Mouse (Mus musculus): Measurements from ENCODE around the gene Cr1l.
A peak's percentile ranks its signal among the peaks of the same experiment; 100 is the strongest.

The Cr1l gene

DNA sequence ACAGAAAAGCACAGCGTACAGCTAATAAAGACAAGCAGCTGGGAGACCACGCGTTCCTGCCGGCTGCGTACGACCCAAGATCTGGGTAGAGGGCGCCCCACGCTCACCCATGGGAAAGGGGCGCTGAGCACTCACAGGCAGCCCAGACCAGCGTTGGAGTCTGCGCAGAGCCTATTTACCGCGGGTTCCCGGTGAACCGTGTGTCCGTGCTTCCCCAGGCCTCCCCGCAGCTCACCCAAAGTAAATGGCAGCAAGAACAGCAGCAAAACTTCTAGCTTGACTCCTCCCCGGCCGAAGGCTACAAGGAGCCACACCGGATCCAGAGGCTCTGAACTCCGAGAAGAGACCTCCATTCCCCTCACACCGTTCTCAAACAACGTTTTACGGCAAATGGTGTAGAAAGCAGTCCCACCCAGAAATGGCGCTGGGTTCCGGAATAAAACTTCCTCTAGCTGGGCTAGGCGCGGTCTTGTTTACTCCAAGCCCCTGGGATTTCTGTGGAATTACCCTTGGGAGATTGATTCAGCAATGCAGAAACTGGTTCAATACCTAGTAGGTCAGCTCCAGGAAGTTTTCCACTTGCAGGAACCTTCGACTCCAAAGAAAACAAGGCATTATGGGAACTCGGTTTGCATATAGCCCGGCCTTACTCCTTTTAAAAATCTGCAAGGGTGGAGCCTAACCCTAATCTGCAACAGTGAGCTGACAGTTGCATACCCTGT lies at the start of gene Cr1l:
Gene Cr1l, minus strand, starts transcription at position 634 of the 722 bp plus-strand sequence.
- peak; percentile 89 to 90 for DNase-seq (ENCODE audit: low spot score in 2 of 2)

DNA sequence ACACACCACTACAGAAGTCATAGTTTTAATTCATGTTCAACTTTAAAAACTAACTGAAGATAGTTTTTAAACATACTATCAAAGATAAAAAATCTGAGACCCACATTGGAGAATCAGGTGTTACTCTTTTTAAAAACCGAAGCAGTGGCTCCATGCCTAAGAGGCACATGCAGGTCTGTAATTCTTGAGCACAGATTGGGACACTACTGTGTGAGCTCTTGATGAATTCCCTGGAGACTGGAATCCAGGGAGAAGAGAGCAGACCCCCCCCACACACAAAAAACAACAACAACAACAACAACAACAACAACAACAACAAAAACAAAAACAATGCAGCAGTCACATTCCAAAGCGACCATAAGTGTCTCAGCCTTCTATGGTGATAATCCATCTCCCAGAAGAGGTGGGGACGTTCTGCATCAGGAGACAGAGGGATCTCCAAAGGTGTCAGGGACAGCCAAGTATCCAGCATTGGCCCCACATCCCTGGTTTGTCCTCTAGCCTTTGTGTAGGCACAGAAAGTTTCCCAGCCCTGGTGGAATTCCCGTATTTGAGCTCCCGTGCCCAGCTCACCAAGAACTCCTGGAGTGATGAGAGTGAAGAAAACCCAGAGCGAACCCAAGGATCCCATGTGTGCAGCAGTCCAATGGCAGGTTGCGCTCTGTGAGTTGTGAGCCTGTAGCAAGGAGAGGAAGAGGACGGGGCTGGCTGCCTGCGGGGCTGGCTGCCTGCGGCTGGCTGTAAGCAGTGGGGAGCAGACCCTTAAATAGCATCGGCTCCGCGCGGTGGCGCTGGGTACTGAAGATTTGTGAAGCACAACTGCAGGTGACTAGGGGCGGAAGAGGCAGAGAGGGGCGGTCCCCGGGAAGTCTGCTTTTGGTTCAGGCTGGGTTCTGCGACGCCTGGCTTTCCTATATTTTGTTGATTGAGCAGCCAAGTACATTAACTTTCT lies 44.9 kb upstream of the Cr1l start, which contains the start of gene Cr2:
Gene Cr2, minus strand, starts transcription at position 737 of the 952 bp plus-strand sequence.
- DNase-seq (ENCODE audit: low spot score in 2 of 2), result peak; percentile 9 to 21

DNA sequence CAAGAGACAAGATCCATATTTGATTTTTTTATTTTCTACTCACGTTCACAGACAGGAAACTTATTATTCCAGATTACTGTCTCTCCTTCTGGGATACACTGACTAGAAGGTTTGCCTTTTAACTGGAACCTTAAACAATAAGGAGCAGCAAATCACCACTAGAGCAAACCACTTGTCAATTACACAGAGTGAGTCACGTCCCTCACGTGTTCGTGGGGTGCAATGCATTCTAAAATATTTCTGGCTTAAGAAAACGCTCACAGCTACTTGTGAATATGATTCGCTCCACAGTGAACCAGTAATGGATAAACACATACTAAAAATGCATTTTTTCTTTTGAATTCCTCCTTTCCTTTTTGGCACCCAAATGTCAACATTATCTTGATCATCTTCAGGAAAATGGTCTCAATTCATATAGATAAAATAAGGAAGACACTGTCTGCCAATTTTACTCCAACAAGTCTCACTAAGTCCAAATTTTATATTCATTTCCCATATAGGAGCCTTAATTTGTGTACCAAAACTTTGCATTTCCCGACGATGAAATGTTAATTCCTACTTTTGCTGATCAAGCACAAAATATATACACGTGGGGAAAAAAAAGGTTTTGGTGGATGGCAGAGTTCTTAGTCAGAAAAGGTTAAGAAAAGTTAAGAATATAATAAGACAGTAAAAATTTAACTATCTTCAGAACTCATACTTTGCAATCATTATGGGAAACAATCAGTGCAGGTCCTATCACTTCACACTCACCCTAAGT lies 33.8 kb upstream of the Cr1l start:
- DNase-seq (ENCODE audit: low spot score in 2 of 2), result no peak

DNA sequence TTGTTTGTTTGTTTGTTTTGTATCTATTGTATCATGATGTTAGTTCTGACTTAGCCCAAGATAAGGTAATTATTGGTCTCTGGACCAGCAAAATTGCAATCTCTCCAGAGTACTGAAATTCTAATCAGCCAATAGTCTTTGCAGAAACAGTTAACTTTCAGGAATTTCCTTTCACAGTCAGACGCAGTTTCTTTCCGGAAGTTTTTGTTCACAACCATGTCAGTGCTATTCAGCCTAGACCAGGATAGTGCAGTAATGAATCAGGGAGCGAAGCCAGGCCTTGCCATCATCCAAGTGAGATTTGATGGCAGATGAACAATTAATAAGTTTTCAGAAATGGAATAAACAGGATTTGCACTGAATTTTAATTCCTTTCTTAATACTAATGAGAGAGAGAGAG lies 684 bp upstream of the Cr1l start:
- DNase-seq (ENCODE audit: low spot score in 2 of 2), result peak; percentile 30

DNA sequence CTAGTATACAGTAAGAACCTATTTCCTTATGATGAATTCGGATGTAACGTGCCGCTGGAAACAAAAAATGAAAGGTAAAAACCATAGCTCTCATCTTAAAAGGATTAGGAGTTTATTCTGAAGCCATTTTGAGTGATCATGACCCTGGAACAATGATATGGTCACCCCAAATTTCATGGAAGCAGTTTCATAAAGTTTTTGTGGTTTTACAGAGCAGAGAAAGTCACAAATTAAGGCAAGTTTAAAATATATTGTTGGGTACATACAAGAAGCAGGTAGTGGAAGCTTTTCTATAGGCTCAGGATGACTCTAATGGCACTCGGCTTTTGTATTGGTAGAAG lies 259 bp upstream of the Cr1l start:
- DNase-seq (ENCODE audit: low spot score in 2 of 2), result no peak

DNA sequence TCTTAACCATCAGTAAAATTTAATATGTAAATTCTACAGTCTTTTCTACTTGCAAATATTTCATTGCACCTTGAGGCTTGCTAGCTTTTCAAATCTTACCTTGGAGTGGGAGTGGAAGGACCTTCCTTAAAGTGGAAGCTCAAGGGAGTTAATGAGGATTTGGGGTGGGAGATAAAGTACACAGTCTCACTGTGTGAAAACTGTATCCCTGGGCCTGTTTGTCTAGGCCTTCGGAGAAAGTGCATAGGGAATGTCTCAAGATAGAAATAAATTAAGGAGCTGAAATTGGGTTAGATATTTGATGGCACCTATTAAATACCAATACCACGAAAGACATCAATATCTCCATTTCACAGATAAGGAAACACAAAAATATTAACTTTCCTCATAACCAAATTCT lies 907 bp downstream of the Cr1l start:
- DNase-seq (ENCODE audit: low spot score in 2 of 2), result no peak

DNA sequence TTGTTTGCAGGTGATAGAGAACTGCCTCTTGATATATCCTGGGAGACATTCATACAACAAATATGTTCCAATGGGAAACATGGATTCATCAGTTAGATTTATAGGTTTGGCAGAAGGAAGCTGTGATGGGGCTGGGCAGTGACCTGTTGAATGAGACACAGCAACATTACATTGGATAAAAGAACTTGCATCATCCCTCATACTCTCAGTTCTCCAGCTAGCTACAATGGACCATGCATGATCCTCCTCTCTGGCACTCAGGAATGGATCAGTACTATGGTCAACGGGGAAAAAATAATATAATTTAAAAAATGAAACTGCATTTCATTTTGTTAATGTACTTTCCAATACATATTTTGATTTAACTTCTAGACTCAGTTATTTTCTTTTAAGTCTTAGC lies 1.5 kb downstream of the Cr1l start:
- DNase-seq (ENCODE audit: low spot score in 2 of 2), result no peak

DNA sequence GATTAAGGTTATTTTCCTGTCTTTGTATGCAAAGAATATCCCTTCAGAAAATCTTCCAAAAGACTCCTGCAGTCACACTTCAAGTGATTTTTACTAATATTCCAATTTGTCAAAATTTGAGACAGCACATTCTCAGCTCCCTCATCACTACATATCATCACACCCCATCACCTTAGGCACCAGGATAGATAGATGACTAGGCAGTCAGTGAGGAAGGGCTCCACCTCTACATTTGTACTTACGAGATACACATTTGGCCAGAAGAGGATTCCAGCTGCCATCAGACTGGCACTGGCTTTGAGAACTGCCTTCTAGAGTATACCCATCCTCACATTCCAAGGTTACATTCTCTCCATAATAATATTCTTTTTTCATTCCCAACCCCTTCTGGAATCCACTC lies 17.0 kb downstream of the Cr1l start:
- DNase-seq (ENCODE audit: low spot score in 2 of 2), result no peak

DNA sequence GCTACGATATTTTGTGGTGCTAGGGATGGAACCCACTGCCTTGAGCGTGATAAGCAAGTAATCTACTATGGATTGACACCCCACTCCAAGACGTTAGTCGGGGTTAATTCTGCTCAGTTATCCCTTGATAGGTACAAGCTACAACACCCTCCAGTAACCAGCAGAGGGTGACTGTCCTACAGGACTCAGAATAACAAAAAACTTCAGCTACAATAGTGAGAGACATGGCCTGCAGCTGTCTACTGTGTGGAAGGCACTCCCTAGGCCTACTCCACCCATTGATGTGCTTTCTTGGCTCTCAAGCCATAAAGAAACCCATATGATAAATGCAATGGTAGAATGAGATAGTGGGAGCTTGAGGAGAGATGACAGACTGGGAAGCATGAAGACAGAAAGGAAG lies 17.8 kb downstream of the Cr1l start:
- DNase-seq (ENCODE audit: low spot score in 2 of 2), result no peak

DNA sequence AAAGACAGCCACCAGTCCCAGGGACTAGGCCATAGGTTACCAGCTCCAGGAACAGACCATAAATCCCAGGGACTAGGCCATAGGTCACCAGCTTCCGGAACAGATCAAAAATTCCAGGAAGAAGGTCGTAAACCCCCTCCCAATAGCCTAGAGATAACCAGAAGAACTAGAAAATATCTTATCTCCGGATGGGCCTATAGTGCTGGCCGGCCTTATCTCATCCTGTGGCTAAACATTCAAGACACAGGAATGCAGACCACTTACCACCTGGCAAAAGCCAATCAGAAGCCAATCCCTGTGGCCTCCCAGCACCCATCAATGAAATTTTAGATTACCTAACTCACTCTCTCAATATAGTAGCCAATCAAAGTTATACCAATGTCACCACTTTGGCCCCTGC lies 30.7 kb downstream of the Cr1l start:
- no peak for DNase-seq (ENCODE audit: low spot score in 2 of 2)

DNA sequence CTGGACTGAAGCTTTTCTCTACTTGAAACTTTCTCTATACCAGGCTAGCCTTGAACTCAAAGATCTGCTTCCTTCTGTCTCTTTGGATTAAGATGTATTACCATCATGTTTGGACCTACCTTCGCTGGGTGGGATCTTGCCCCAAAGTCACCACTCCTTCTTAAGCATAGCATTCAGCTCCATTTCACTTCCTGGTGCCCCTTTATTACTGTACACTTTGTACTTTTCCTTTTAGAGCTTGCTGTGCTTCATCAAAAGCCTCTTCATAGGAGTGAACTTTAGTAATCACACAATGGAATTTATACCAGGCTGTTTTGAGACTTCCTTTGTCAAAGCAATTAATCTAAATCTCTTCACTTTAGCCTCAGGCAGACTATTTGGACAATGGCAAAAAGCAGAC lies 33.4 kb downstream of the Cr1l start:
- DNase-seq (ENCODE audit: low spot score in 2 of 2), result no peak

DNA sequence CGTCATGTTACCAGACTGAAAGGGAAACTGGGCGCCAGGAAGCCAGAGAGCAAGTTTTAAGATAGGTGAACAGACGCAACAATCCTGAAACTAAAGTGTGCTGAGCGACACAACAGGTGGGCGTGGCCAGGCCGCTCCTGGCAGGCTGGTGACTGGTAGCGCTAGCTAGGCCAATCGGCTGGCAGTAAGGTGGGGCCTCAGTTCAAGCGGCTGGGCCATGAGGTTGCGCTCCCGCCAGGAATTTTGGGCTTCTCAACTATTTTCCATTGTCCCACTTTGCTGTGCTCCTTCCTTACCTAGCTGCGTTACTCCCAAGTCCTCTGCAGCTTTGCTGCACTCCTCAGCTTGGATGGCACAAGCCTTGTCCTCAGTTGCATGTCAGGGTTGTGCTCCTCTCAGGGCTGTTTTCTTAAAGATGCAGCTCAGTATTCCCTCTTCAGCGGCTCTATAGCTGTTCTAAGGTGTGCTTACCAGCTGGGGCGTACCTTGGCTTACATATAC lies 39.1 kb downstream of the Cr1l start, which contains the start of gene Cd46:
Gene Cd46, minus strand, starts transcription at position 30 of the 501 bp plus-strand sequence.
- DNase-seq (ENCODE audit: low spot score in 2 of 2), result peak; percentile 53 to 74

DNA sequence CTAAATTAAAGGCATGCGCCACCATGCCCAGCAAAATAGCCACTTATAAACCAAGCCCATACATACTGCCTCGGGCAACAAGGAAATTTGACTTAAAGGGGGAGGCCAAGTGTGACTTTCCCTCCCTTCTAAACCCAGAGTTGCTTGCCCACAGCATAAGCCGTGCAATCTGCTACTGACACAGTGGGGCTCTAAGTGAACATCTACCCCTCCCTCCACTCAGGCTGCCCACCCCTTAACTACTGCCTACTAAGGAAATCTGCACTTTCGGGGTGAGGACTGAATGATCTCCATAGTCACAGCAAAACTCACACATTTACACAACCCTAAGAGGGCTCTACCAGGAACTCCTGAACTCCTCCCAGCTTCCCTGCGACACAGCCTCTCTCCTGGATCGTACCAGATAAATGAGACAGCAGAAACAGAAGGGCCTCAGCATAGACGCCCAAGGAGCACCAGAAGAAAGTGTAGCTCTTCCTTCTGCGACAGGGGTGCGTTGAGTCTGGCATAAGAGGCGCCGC lies 39.6 kb downstream of the Cr1l start:
- no peak for DNase-seq (ENCODE audit: low spot score in 2 of 2)

DNA sequence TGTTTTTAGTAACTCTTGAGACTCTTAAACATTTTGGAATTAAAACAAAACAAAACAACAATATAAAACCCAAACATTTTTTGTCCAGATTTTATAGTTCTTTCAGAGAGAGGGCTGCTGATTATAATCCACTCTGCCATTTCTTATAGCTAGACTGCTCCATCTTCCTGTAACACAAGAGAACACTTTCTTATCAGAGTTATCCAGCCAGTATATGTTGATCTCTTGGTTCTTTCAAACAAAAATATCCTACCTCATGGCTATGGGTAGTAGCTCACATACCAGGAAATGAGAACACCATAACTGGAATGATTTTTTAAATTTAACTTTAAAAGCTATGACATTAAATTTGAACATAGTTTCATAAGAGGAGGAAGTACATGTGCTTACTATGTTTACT lies 49.2 kb downstream of the Cr1l start:
- no peak for DNase-seq (ENCODE audit: low spot score in 2 of 2)
